Mouse (Mus musculus): Measurements from ENCODE around the gene Chrm4. TPM values are rescaled to one million over a fixed set of nuclear protein-coding genes. Genes with fewer than 3 reads are reported as not detected.

The Chrm4 gene
- polyA plus RNA-seq, 1 experiment from 2014 or later, result 0.34 TPM

- H3K4me2 ChIP-seq, result peak overlapping the region; percentile 95
- peak overlapping the region; percentile 90 for H3K9ac ChIP-seq (ENCODE audit: low read depth, low read length)
- H3K27me3 ChIP-seq (replicated peaks; ENCODE audit: control insufficient read depth, insufficient read depth, low read length), result no peaks in the 10 kb centered on the region
- H3K4me1 ChIP-seq (replicated peaks; ENCODE audit: control insufficient read depth, insufficient read depth, low read length), result peaks cover 63% of the 10 kb centered on the region
- H3K27ac ChIP-seq (ENCODE audit: low read depth, low read length), result peak overlapping the region; percentile 57
- 30% methylated on average over 4 of the region's 4 CpGs for whole genome bisulfite sequencing
- DNase-seq (ENCODE audit: low spot score) (no peak), ATAC-seq (replicated peaks; ENCODE audit: low FRiP score) (no peak)
- no peaks in the 10 kb centered on the region for H3K9me3 ChIP-seq (ENCODE audit: control insufficient read depth, low read length)
- H3K36me3 ChIP-seq (ENCODE audit: control insufficient read depth, insufficient read depth, low read length), result 0 out of 2 replicates have a peak, but pooled peaks cover 2% of the 10 kb centered on the region
- H3K4me3 ChIP-seq (ENCODE audit: low read depth, low read length), result peak overlapping the region; percentile 97
These were observed 35.1 kb downstream of the Chrm4 start for GRCm38 (mm10) chr2:91961901-91962761.

GRCm38 (mm10) chr2:91962864-91963401, 35.9 kb downstream of the Chrm4 start:
- H3K4me2 ChIP-seq, result peak overlapping the region; percentile 95
- H3K27me3 ChIP-seq (replicated peaks; ENCODE audit: control insufficient read depth, insufficient read depth, low read length), result no peaks in the 10 kb centered on the region
- H3K36me3 ChIP-seq (ENCODE audit: control insufficient read depth, insufficient read depth, low read length), result 0 out of 2 replicates have a peak, but pooled peaks cover 2% of the 10 kb centered on the region
- ATAC-seq (replicated peaks; ENCODE audit: low FRiP score), result peak; percentile 9; the same call in 1 of the 2 replicates
- under 1% methylated on average over 39 of the region's 39 CpGs for WGBS
- H3K9me3 ChIP-seq (ENCODE audit: control insufficient read depth, low read length), result no peaks in the 10 kb centered on the region
- H3K4me3 ChIP-seq (ENCODE audit: low read depth, low read length), result peak overlapping the region; percentile 97
- DNase-seq (ENCODE audit: low spot score), result no peak
- H3K4me1 ChIP-seq (replicated peaks; ENCODE audit: control insufficient read depth, insufficient read depth, low read length), result peaks cover 55% of the 10 kb centered on the region
- H3K9ac ChIP-seq (ENCODE audit: low read depth, low read length), result peak overlapping the region; percentile 90
- H3K27ac ChIP-seq (ENCODE audit: low read depth, low read length), result peak overlapping the region; percentile 87

GRCm38 (mm10) chr2:91963443-91963932, 36.4 kb downstream of the Chrm4 start:
- peak overlapping the region; percentile 97 for H3K4me3 ChIP-seq (ENCODE audit: low read depth, low read length)
- H3K9ac ChIP-seq (ENCODE audit: low read depth, low read length), result peak overlapping the region; percentile 90
- H3K27me3 ChIP-seq (replicated peaks; ENCODE audit: control insufficient read depth, insufficient read depth, low read length), result no peaks in the 10 kb centered on the region
- peak overlapping the region; percentile 95 for H3K4me2 ChIP-seq
- WGBS, result under 1% methylated on average over 51 of the region's 57 CpGs
- ATAC-seq (replicated peaks; ENCODE audit: low FRiP score) (peak; percentile 92), DNase-seq (ENCODE audit: low spot score) (peak; percentile 94)
- H3K4me1 ChIP-seq (replicated peaks; ENCODE audit: control insufficient read depth, insufficient read depth, low read length), result peaks cover 50% of the 10 kb centered on the region
- H3K27ac ChIP-seq (ENCODE audit: low read depth, low read length), result peak overlapping the region; percentile 87
- 0 out of 2 replicates have a peak, but pooled peaks cover 2% of the 10 kb centered on the region for H3K36me3 ChIP-seq (ENCODE audit: control insufficient read depth, insufficient read depth, low read length)
- H3K9me3 ChIP-seq (ENCODE audit: control insufficient read depth, low read length), result no peaks in the 10 kb centered on the region

GRCm38 (mm10) chr2:91964610-91965204, 37.7 kb downstream of the Chrm4 start:
- ATAC-seq (replicated peaks; ENCODE audit: low FRiP score) (no peak), DNase-seq (ENCODE audit: low spot score) (no peak)
- Histone ChIP-seq H3K9me3 (ENCODE audit: control insufficient read depth, low read length) (no peaks in the 10 kb centered on the region), H3K27ac (ENCODE audit: low read depth, low read length) (peak overlapping the region; percentile 65; the same call in 1 of the 2 replicates), H3K36me3 (ENCODE audit: control insufficient read depth, insufficient read depth, low read length) (0 out of 2 replicates have a peak, but pooled peaks cover 2% of the 10 kb centered on the region), H3K4me3 (ENCODE audit: low read depth, low read length) (peak overlapping the region; percentile 97), H3K9ac (ENCODE audit: low read depth, low read length) (peak overlapping the region; percentile 49; the same call in 1 of the 2 replicates), H3K27me3 (replicated peaks; ENCODE audit: control insufficient read depth, insufficient read depth, low read length) (no peaks in the 10 kb centered on the region), H3K4me1 (replicated peaks; ENCODE audit: control insufficient read depth, insufficient read depth, low read length) (peaks cover 38% of the 10 kb centered on the region), H3K4me2 (peak overlapping the region; percentile 95)
- 49% methylated on average over 3 of the region's 3 CpGs for WGBS

- Histone ChIP-seq H3K9ac (ENCODE audit: low read depth, low read length) (peak overlapping the region; percentile 49), H3K27me3 (replicated peaks; ENCODE audit: control insufficient read depth, insufficient read depth, low read length) (peaks cover 5% of the 10 kb centered on the region), H3K4me2 (peak overlapping the region; percentile 95), H3K9me3 (ENCODE audit: control insufficient read depth, low read length) (no peaks in the 10 kb centered on the region), H3K4me3 (ENCODE audit: low read depth, low read length) (peak overlapping the region; percentile 97), H3K36me3 (ENCODE audit: control insufficient read depth, insufficient read depth, low read length) (no peaks in the 10 kb centered on the region), H3K4me1 (replicated peaks; ENCODE audit: control insufficient read depth, insufficient read depth, low read length) (peaks cover 31% of the 10 kb centered on the region), H3K27ac (ENCODE audit: low read depth, low read length) (peak overlapping the region; percentile 65; the same call in 1 of the 2 replicates)
- DNase-seq (ENCODE audit: low spot score) (no peak), ATAC-seq (replicated peaks; ENCODE audit: low FRiP score) (no peak)
- 6% methylated on average over 20 of the region's 20 CpGs for WGBS
These were observed 38.4 kb downstream of the Chrm4 start for GRCm38 (mm10) chr2:91965417-91965816.

- Histone ChIP-seq H3K36me3 (ENCODE audit: control insufficient read depth, insufficient read depth, low read length) (no peaks in the 10 kb centered on the region), H3K9ac (ENCODE audit: low read depth, low read length) (no peak overlapping the region), H3K4me3 (ENCODE audit: low read depth, low read length) (no peak overlapping the region), H3K4me1 (replicated peaks; ENCODE audit: control insufficient read depth, insufficient read depth, low read length) (peaks cover 29% of the 10 kb centered on the region), H3K4me2 (no peak overlapping the region), H3K27me3 (replicated peaks; ENCODE audit: control insufficient read depth, insufficient read depth, low read length) (peaks cover 14% of the 10 kb centered on the region), H3K9me3 (ENCODE audit: control insufficient read depth, low read length) (no peaks in the 10 kb centered on the region), H3K27ac (ENCODE audit: low read depth, low read length) (no peak overlapping the region)
- WGBS, result 76% methylated on average over 5 of the region's 5 CpGs
- ATAC-seq (replicated peaks; ENCODE audit: low FRiP score) (no peak), DNase-seq (ENCODE audit: low spot score) (no peak)
These were observed 39.3 kb downstream of the Chrm4 start for GRCm38 (mm10) chr2:91966367-91966766.

GRCm38 (mm10) chr2:91967962-91968361, 40.9 kb downstream of the Chrm4 start:
- WGBS, result 45% methylated on average over 11 of the region's 11 CpGs
- DNase-seq (ENCODE audit: low spot score), result no peak
- peaks cover 27% of the 10 kb centered on the region for H3K27me3 ChIP-seq (replicated peaks; ENCODE audit: control insufficient read depth, insufficient read depth, low read length)

More at GRCm38 (mm10) chr2:91967962-91968361, 40.9 kb downstream of the Chrm4 start:
- Histone ChIP-seq H3K4me1 (replicated peaks; ENCODE audit: control insufficient read depth, insufficient read depth, low read length) (peaks cover 19% of the 10 kb centered on the region), H3K9ac (ENCODE audit: low read depth, low read length) (no peak overlapping the region), H3K27ac (ENCODE audit: low read depth, low read length) (peak overlapping the region; percentile 27; the same call in 1 of the 2 replicates), H3K36me3 (ENCODE audit: control insufficient read depth, insufficient read depth, low read length) (no peaks in the 10 kb centered on the region), H3K4me2 (no peak overlapping the region), H3K4me3 (ENCODE audit: low read depth, low read length) (no peak overlapping the region), H3K9me3 (ENCODE audit: control insufficient read depth, low read length) (no peaks in the 10 kb centered on the region)
- no peak for ATAC-seq (replicated peaks; ENCODE audit: low FRiP score)

Measured in liver, embryonic 11.5 days (tissue).